Mouse (Mus musculus): ENCODE measurements at regions not wholly inside any gene's neighbourhood (a gene's known extent, or its start where the extent isn't known, plus 50 kb on each side); places are given as distances from the start of the nearest gene placed in this dataset.

- no peak for TF ChIP-seq MAFK (IDR thresholded peaks at IDR 0.05; ENCODE audit: insufficient read depth, low read depth, low read length)
- TF ChIP-seq CHD2 (IDR thresholded peaks at IDR 0.05; ENCODE audit: low read depth, low read length): no peak
- no peak for TF ChIP-seq ZC3H11A (IDR thresholded peaks at IDR 0.05; ENCODE audit: borderline replicate concordance, low read depth, low read length)
Observed at GRCm38 (mm10) chr1:76050264-76050663, 504.2 kb downstream of the Slc4a3 start.

All from ES-E14 (cell line).